Mouse (Mus musculus) ES-E14 (cell line): ENCODE measurements around the gene Ring1. TPM values are rescaled to one million over a fixed set of nuclear protein-coding genes. Genes with fewer than 3 reads are reported as not detected.
"Not testable (repeated sequence)": the region's sequence is repeated elsewhere in the genome, so short reads cannot be mapped to it uniquely, and the experiment has no call there.

Experiments
- DNase-seq: peaks from one replicate; pipeline ENCODE4 v3.0.0-alpha.2; 2013; ENCODE audit warnings: low read depth, low spot score
- H3K27ac ChIP-seq: 2 replicates; pipeline ENCODE4 v1.5.1; 2012; ENCODE audit warnings: low read depth, mild to moderate bottlenecking, low read length, moderate library complexity, mixed read lengths; ENCODE audit not compliant: poor library complexity, insufficient read depth, severe bottlenecking
- H3K36me3 ChIP-seq: 2 replicates; pipeline ENCODE4 v1.6.1; 2012; ENCODE audit warnings: mild to moderate bottlenecking, low read length, moderate library complexity, mixed read lengths; ENCODE audit not compliant: control insufficient read depth, poor library complexity, insufficient read depth, severe bottlenecking
- H3K4me1 ChIP-seq, 2 experiments: fragments of 150-350 bp in 1 of 2; sonication (generic) in 1 of 2; 2 replicates each; pipeline ENCODE4 v1.6.1; 2012; ENCODE audit warnings: low read length in 2 of 2, mild to moderate bottlenecking in 1 of 2, mixed read lengths in 1 of 2; ENCODE audit not compliant: control insufficient read depth in 2 of 2, insufficient read depth in 2 of 2, poor library complexity in 1 of 2
- H3K4me3 ChIP-seq, 2 experiments: fragments of 150-350 bp in 1 of 2; sonication (generic) in 1 of 2; 2 replicates each; pipeline ENCODE4 v1.5.1; 2012; ENCODE audit warnings: low read length in 2 of 2, low read depth in 1 of 2, mild to moderate bottlenecking in 1 of 2, mixed read lengths in 1 of 2; ENCODE audit not compliant: insufficient read depth in 1 of 2, poor library complexity in 1 of 2, severe bottlenecking in 1 of 2
- H3K9ac ChIP-seq: 2 replicates; pipeline ENCODE4 v1.6.1; 2012; ENCODE audit warnings: low read depth, mild to moderate bottlenecking, low read length, mixed read lengths; ENCODE audit not compliant: poor library complexity, insufficient read depth, severe bottlenecking
- H3K9me3 ChIP-seq: fragments of 150-350 bp; sonication (generic); 2 replicates; pipeline ENCODE4 v1.6.1; 2012; ENCODE audit warnings: low read depth, mild to moderate bottlenecking, low read length; ENCODE audit not compliant: control insufficient read depth, insufficient read depth
- CHD2 ChIP-seq: IDR thresholded peaks from 2 replicates; pipeline ENCODE4 v1.6.1; 2014; ENCODE audit warnings: mild to moderate bottlenecking, low read depth, low read length, inconsistent platforms
- HCFC1 ChIP-seq: IDR thresholded peaks from 2 replicates; pipeline ENCODE4 v1.6.1; 2012; ENCODE audit warnings: low read length, inconsistent platforms, borderline replicate concordance; ENCODE audit not compliant: insufficient read depth
- MAFK ChIP-seq: IDR thresholded peaks from 2 replicates; pipeline ENCODE4 v1.6.1; 2014; ENCODE audit warnings: mild to moderate bottlenecking, low read depth, low read length, inconsistent platforms; ENCODE audit not compliant: insufficient read depth
- ZC3H11A ChIP-seq: IDR thresholded peaks from 2 replicates; pipeline ENCODE4 v1.6.1; 2012; ENCODE audit warnings: low read depth, mild to moderate bottlenecking, inconsistent platforms, low read length, borderline replicate concordance
- ZNF384 ChIP-seq: IDR thresholded peaks from 2 replicates; pipeline ENCODE4 v1.6.1; 2012; ENCODE audit warnings: low read depth, low read length, inconsistent platforms
- in situ Hi-C, 2 experiments: fragments of 600-800 bp; cut with MboI; formaldehyde crosslinking; loops; one replicate each; pipeline ENCODE4 v1.15.1; 2025; ENCODE audit warnings: low sequenced_read_pairs in 2 of 2, inconsistent platforms in 1 of 2; ENCODE audit not compliant: unreplicated experiment in 2 of 2
- total RNA-seq: library from RNA; depleted of rRNA; stranded (reverse); fragments of 300-350 nt; gene quantifications from 2 replicates; pipeline ENCODE4 v1.2.3, GENCODE M21; 2012

Gene Ring1
- total RNA-seq, 1 experiment: 5.6 TPM

DNA sequence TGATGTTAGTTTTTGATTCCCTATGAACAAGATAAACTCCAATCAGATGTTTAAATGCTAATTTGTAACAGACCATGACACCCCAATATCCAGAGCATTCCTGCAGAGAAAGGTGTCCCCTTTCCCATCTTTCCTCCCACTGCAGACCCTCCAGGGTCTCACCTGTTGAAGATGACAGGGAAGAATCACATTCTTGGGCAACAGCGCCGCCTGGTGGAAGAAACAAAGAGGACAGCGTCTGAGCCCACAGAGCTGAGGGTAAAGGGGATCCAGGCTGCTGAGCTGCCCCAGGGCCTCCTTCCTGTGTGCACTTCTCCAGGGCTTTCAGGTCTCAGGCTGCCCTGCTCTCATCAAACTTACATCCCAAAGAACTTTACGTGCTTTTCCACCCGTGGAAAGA lies 21.1 kb downstream of the Ring1 start:
- H3K9me3 ChIP-seq: no peaks in the 10 kb centered on the region
- in situ Hi-C loops: no loop called here
- H3K27ac ChIP-seq: no peak overlapping the region
- TF ChIP-seq MAFK (no peak), ZNF384 (no peak), HCFC1 (no peak), CHD2 (no peak), ZC3H11A (no peak)
- DNase-seq: peak; percentile 47
- no peaks in the 10 kb centered on the region for H3K4me1 ChIP-seq
- no peaks in the 10 kb centered on the region for H3K36me3 ChIP-seq
- H3K4me3 ChIP-seq: peak overlapping the region in 1 of 2 experiments; percentile 15; a peak in 1 of 4 replicates
- H3K9ac ChIP-seq: no peak overlapping the region

DNA sequence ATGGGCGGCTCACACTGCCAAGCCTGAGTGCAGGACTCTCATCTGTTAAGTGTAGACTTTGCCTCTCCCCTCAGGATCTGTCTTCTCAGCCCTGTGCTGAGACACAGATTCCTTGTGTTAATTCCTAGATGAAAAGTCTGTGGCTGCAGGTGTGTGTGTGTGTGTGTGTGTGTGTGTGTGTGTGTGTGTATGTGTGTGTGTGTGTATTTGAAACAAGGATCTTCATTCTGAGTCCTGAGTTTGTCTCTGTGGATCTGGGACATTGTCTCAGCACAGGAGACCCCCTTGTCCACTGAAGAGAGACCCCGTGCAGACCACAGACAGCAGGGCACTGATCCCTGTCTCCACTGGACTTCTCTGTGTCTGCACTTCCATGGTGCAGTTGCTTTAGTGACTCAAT lies 23.7 kb downstream of the Ring1 start:
- H3K36me3 ChIP-seq, H3K9me3 ChIP-seq, H3K4me1 ChIP-seq, H3K27ac ChIP-seq, in situ Hi-C loops, DNase-seq, H3K4me3 ChIP-seq, H3K9ac ChIP-seq: not testable (repeated sequence)

DNA sequence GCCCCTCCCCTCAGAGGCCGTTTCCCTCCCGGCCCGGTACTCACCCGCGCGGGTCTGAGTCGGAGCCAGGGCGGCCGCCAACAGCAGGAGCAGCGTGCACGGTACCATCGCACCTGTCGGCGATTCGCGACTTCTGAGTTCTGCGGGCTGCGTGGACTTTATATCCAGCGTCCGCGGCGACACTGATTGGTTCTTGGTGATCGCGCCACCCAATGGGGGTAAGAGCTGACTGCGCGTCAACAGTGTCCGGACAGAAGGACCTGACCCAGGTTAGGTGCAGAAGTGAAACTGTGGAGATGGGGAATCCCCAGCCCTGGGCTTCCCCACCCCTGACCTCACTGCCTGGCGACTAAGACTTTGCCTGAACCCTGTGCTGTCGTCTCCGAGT lies 24.3 kb downstream of the Ring1 start, which contains the start of gene H2-K1:
H2-K1 (minus strand) TSS at position 198 of the 388 bp plus-strand sequence.
- Histone ChIP-seq H3K27ac (no peak within 1 kb of the TSS), H3K4me1 (no peaks in the 10 kb centered on the region)
- in situ Hi-C loops: no loop called here

DNA sequence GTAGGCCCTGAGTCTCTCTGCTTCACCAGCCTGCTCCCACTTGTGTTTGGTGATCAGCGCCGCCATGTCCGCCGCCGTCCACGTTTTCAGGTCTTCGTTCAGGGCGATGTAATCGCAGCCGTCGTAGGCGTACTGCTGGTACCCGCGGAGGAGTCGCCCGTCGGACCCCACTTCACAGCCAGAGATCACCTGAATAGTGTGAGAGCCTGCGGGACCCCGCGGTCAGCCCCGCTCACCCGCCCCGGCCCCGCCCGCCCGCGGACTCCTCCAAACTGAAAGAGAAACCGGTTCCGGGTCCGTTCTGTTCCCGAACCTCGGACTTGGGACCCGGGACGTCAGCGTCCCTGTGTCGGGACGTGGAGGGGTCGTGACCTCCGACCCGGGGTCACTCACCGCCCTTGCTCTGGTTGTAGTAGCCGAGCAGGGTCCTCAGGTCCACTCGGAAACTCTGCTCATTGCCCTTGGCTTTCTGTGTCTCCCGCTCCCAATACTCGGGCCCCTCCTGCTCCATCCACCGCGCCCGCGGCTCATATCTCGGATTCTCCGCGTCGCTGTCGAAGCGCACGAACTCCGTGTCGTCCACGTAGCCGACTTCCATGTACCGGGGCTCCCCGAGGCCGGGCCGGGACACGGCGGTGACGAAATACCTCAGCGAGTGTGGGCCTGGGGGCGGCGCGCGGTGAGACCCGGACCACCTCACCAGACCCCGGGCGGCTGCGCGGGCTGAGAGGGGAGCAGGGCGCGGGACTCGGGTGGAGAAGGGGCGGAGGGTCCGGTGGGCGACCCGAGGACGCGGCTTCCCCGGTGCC lies 24.9 kb downstream of the Ring1 start:
- Histone ChIP-seq H3K27ac (no peak overlapping the region), H3K4me3 (peak overlapping the region; percentile 59 to 69)

More for the DNA sequence above, 24.3 kb downstream of the Ring1 start, which contains the start of gene H2-K1:
- peaks cover 3% of the 10 kb centered on the region; the same call in 1 of the 2 replicates for H3K36me3 ChIP-seq
- peak within 1 kb of the TSS; percentile 69 for H3K9ac ChIP-seq
- no peaks in the 10 kb centered on the region for H3K9me3 ChIP-seq
- DNase-seq: peak; percentile 60
- H3K4me3 ChIP-seq: peak within 1 kb of the TSS; percentile 59 to 69
- TF ChIP-seq HCFC1: no peak
- no peak for TF ChIP-seq MAFK
- peak; percentile 84 for TF ChIP-seq CHD2

More for the DNA sequence above, 24.9 kb downstream of the Ring1 start:
- Histone ChIP-seq H3K9me3 (no peaks in the 10 kb centered on the region), H3K4me1 (no peaks in the 10 kb centered on the region), H3K9ac (peak overlapping the region; percentile 69), H3K36me3 (peaks cover 3% of the 10 kb centered on the region; the same call in 1 of the 2 replicates)
- in situ Hi-C loops: no loop called here
- no peak for DNase-seq
- no peak for TF ChIP-seq ZNF384
- TF ChIP-seq CHD2: no peak
- no peak for TF ChIP-seq ZC3H11A
- no peak for TF ChIP-seq HCFC1
- no peak for TF ChIP-seq MAFK
